Mouse (Mus musculus) kidney, embryonic 16.5 days (tissue): ENCODE data around the gene Foxo4. TPM values are rescaled to one million over a fixed set of nuclear protein-coding genes. Genes with fewer than 3 reads are reported as not detected.

Source experiments
- polyA plus RNA-seq: library from polyadenylated mRNA; unstranded; fragments of >200 nt; fragmentation: Nextera tagmentation; extraction: Ambion mirVana; gene quantifications from 2 replicates; pipeline ENCODE4 v1.2.1, GENCODE M21; 2015

Gene Foxo4
- polyA plus RNA-seq, 1 experiment from 2014 or later = 3.3 TPM

Other genes starting within 250 kb of the Foxo4 start
- gene Tex11, start 194.9 kb upstream of the Foxo4 start, polyA plus RNA-seq = not detected in 2 replicates
- gene Slc7a3, start 168.5 kb upstream of the Foxo4 start, polyA plus RNA-seq = 2.2 and 2.6 TPM in 2 replicates
- gene Snx12, start 32.0 kb upstream of the Foxo4 start, polyA plus RNA-seq = 53.7 and 55.4 TPM in 2 replicates
- not detected in 2 replicates for gene Gm614, start 9.5 kb downstream of the Foxo4 start, polyA plus RNA-seq
- 26.0 and 26.5 TPM in 2 replicates for gene Il2rg, start 13.7 kb downstream of the Foxo4 start, polyA plus RNA-seq
- gene Gm20489, start 14.5 kb downstream of the Foxo4 start, polyA plus RNA-seq = not detected in 2 replicates
- gene Med12, start 19.5 kb downstream of the Foxo4 start, polyA plus RNA-seq = 40.8 and 42.3 TPM in 2 replicates
- gene Nlgn3, start 44.6 kb downstream of the Foxo4 start, polyA plus RNA-seq = 6.8 and 7.5 TPM in 2 replicates
- 33.6 and 40.6 TPM in 2 replicates for gene Gjb1, start 121.8 kb downstream of the Foxo4 start, polyA plus RNA-seq
- gene Zmym3, start 166.3 kb downstream of the Foxo4 start, polyA plus RNA-seq = 30.9 and 31.6 TPM in 2 replicates
- gene Nono, start 174.8 kb downstream of the Foxo4 start, polyA plus RNA-seq = 457 and 479 TPM in 2 replicates
- gene Itgb1bp2, start 194.6 kb downstream of the Foxo4 start, polyA plus RNA-seq = 4.0 and 4.8 TPM in 2 replicates